Mouse (Mus musculus) adrenal gland, postnatal 25 days (tissue): ENCODE results near the gene Nxph3. TPM values are rescaled to one million over a fixed set of nuclear protein-coding genes. Genes with fewer than 3 reads are reported as not detected.

ENCODE experiments used
- DNase-seq: peaks from one replicate; pipeline ENCODE4 v3.0.0; 2021; ENCODE audit warnings: mixed read lengths
- total RNA-seq: library from RNA; stranded (reverse); gene quantifications from 2 replicates; pipeline ENCODE4 v1.2.3, GENCODE M21; 2021

The Nxph3 gene
- total RNA-seq, 1 experiment from 2014 or later, result 2.0 TPM

DNA sequence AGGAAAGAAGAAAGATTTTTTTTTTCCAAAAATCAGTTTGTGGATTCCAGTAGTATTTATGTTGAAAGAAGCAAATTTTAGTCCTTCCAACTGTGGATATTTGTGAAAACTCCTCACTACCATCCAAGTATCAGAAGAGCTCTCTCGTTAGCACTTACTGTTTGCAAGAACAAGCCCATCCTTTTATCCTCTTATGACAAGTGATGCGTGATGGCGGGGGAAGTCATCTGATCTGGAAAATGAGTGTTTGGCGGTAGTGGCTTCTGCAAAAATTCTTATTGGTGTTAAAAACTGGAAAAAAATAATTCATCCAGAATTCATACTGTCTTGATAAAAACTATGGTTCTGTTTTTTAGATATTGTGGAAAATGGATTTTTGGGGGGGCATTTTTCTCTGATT is 22.1 kb downstream of the Nxph3 start:
- DNase-seq, result no peak

DNA sequence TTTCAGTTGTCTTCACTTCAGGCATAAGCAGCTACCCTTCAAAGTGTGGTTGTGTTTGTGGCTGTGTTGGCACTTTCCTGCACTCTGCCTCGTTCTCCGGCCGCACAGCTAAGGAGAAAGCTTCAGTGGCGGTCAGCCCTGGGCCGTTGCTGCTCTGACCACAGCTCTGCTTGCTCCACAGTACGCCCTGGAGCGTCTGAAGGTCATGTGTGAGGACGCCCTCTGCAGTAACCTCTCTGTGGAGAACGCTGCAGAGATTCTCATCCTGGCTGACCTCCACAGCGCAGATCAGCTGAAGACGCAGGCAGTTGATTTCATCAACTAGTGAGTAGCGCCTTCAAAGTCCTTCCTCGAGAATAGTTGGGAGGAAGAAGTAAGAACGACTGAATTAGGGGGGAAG is 24.3 kb downstream of the Nxph3 start:
- DNase-seq, result peak; percentile 51

DNA sequence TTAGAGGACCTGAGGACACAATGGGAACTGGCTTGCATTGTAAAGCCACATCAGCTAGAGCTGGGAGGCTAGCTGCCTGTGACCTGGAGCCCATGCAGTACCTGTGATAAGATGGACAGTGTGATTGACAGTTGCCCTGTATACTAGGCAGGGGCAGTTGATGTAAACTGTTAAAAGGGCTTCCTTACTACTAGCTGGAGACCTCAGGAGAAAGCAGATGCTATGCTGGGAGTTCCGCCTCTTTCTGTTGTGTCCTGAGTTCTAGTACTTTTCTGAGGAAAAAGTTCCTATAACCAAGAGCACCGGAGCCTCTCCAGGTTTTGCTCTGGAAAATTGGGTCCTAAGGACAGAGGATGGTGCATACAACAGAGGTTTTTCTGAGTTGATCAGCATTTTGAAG is 27.1 kb downstream of the Nxph3 start:
- DNase-seq, result no peak

DNA sequence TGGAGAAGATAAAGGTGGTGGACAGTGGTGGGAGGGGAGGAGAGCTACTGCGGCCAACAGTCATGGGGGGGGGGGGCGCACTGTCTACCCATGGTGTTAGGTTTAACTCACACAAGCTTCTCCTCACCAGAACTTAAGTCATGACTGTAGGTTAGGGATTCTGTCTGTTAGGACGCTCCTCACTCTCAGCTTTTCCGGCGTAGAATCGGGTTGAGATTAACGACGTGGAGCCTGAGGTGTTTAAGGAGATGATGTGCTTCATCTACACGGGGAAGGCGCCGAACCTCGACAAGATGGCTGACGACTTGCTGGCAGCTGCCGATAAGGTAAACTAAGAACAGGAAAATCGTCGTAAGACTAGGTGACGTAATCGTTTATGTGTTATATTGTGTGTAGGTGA is 28.7 kb downstream of the Nxph3 start:
- DNase-seq, result no peak

DNA sequence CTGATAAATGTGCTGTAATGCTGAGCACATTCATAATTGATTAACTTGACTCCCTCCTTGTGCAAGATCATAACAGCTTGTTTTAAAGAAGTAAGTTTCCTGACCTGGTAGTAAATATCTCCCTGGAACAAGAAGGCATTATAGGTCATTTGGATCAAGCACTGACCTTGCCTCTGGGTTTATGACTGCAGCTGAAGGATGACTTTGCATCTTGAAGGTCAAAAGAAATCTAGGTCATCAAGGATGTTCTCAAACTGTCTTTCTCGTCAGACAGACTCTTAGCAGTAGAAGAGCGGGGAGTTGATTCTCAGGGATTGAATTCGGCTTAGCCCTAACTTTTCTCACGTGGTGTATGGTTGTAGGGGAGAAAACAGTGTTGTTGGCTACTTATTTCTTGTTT is 33.7 kb downstream of the Nxph3 start:
- DNase-seq, result no peak

DNA sequence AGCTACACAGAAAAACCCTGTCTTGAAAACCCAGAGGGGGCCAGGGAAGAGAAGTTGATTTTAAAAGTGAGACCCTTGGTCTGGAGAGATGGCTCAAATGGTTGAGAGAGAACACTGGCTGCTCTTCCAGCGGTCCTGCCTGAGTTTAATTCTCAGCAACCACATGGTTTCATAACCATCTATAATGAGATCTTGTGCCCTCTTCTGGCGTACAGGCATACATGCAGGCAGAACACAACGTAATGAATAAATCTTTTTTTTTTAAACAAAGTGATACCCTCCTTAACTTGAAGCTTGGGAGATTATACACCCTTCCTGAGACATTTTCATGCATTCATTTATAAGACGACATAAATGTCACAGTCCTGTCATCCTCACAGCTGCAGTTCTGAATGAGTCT is 34.9 kb downstream of the Nxph3 start:
- no peak for DNase-seq

DNA sequence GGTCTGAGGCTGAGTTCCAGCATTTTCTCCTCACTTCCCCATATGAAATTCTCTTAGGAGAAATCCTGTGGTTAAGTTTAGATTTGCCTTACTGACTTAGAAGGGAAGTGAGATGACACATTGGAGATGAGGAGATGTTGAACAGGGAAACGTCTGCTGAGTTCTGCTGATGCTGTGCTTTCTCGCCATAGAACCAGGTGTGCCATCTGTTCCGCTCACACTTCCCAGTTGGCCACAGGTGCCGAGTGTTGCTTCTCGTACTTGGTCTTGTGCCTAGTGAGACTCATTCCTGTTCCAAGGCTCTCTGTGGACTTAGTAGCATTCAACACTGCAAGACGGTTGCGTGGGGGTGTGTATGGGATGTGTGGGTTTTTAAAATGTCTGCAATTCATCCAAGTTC is 38.0 kb downstream of the Nxph3 start:
- DNase-seq, result no peak

DNA sequence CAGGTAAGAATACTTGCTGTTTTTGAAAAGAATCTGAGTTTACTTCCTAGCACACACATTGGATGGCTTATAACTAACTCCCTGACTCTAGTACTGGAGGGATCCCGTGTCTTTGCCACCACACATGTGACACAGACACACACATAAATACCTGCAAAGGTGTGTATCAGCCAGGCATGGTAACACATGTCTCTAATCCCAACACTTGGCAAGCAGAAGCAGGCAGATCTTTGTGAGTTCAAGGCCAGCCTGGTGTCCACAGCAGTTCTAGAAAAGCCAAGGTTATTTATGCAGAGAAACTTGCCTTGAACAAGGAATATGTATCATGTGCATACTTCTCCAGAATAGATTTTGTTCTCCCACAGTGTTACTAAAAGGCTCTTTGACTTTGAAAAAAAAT is 40.9 kb downstream of the Nxph3 start:
- no peak for DNase-seq

DNA sequence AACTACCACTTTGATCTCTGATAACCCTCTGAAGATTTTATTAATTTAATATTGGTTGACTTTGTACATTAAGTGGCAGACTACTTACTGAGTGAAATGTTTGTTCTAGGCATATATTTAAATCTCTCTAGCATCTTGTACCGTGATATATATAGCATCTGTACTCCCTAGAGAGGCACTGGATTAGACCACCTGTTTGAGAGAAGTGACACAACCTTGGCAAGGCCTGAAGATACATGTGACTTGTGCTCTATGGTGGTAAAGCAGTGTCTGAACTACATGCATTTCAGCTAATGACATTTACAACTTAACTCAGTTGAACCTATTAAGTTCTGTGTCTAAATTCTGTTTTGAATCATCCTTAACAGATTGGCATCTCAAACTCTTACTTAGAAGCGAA is 41.4 kb downstream of the Nxph3 start:
- DNase-seq, result no peak

DNA sequence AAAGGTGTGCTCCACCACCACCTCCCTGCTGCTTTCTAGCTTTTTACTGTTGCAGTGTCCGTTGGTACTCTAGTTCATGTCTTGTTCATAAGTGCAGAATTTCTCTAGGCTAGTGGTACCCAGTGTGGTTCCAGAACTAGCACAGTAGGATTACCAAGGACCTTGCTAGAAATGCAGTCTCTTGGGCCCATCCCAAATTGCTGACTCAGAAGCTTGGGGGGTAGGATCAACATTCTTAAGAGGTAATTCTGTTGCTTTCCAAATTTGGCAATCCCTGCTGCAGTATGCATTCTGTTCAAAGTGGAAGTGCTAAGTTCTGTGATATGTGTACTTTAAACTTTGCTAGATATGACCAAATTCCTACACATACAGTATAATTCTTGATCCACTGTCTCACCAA is 46.6 kb downstream of the Nxph3 start:
- peak; percentile 46 for DNase-seq

DNA sequence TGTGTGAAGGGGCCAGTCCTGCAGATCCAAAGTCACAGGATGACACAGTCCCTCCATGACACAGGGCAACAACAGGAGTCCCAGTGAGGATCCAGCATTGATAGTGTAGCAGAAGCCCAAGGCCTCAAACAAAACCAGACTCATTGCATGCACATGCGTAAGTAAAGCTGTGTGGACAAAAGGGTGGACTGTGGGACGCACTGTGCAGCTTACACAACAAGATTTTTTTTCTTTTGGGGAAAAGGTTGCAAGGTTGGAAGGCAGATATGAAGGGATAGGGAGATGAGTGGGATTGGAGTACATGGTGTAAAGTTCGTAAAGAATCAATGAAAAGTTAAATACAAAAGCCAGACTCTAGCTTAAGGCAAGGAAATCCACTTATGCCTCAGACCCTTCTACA is 52.2 kb downstream of the Nxph3 start:
- no peak for DNase-seq

DNA sequence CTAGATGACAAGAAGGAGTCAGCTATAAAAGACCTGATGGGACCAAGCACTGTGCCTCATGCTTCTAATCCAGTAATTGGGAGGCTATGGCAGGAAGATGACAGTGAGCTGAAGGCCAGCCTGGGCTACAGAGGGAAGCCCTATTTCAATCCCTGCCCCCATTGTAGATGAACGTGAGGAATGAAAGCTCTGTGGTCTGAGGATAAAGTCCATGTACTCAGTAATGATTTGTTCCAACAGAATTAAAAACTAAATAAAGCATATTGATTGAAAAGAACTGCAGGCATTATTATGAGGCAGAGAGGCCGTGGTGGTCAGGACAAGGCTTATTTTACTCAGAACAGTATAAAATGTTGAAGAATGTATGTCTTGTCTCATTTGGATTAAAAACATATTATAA is 53.5 kb downstream of the Nxph3 start:
- no peak for DNase-seq

Other genes with a start within 250 kb of the Nxph3 start
- gene Kat7, start 204.3 kb downstream of the Nxph3 start, total RNA-seq, result 51.7 and 58.0 TPM in 2 replicates
- 13.7 and 13.8 TPM in 2 replicates for gene Fam117a, start 177.6 kb downstream of the Nxph3 start, total RNA-seq
- gene Slc35b1, start 129.9 kb downstream of the Nxph3 start, total RNA-seq, result 51.8 and 53.9 TPM in 2 replicates
- gene Spop, start 100.5 kb downstream of the Nxph3 start, total RNA-seq, result 131 and 144 TPM in 2 replicates
- gene Ngfr, start 73.2 kb upstream of the Nxph3 start, total RNA-seq, result 1.7 and 3.3 TPM in 2 replicates
- 225 and 315 TPM in 2 replicates for gene Phb, start 152.4 kb upstream of the Nxph3 start, total RNA-seq
- gene Zfp652, start 198.1 kb upstream of the Nxph3 start, total RNA-seq, result 40.8 and 51.1 TPM in 2 replicates
- gene B130006D01Rik, start 209.0 kb upstream of the Nxph3 start, total RNA-seq, result 1.1 and 1.4 TPM in 2 replicates